Mouse (Mus musculus): ENCODE data around the gene Unkl.

Gene Unkl
- long read RNA-seq, experiment 1, partial matches to known transcripts = 2 of 6 reads
- long read RNA-seq, experiment 1, other reads (novel, unspliced or antisense) = 4 of 6 reads
- long read RNA-seq, experiment 2, partial matches to known transcripts = 1 of 3 reads
- long read RNA-seq, experiment 2, other reads (novel, unspliced or antisense) = 2 of 3 reads

DNA sequence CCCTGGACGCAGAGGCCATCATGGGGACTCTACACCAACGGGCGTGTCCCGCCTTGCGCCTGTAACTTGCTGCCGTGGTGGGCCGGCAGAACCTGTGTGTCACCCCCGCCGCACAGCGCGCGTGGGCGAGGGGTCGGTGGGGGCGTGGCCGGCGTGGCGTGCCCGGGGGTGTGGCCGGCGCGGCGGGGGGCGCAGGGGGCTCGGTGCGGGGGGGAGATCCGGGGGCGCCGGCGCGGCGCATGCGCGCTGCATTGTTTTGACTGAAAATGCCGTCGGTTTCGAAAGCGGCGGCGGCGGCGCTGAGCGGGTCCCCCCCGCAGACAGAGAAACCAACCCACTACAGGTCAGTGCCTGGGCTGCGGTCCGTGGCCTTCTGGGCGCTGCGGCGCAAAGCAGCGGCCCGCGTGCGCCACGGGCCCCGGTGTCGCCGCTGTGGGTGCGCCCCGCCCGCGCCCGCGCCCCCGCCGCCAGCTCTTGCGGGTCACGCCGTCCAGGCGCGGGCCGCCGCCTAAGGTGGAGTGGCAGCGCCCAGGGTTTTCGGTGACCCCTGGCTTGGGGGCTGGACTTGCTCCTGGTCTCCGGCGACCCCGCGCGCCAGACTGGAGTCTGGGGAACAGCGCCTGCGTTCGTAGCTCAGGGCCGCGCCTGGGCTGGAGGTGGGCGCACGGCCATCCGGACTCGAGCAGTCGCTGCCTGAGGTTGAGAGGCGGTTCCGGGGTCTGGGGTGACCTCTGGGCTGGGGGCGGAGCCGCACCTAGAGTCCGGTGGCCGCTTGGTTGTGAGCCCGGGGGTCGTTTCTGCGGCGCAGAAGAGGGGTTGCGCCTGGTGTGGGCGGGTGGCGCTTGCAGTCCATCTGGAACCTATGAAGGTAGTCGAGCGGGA lies at the start of gene Unkl:
Unkl (plus strand) TSS at position 248 of the 882 bp plus-strand sequence.
- intact Hi-C loops (cut with DNase I) = loop anchor here (10.0 kb wide), 1 partner anchor 74 kb away; the partner anchor contains the start of gene Telo2

DNA sequence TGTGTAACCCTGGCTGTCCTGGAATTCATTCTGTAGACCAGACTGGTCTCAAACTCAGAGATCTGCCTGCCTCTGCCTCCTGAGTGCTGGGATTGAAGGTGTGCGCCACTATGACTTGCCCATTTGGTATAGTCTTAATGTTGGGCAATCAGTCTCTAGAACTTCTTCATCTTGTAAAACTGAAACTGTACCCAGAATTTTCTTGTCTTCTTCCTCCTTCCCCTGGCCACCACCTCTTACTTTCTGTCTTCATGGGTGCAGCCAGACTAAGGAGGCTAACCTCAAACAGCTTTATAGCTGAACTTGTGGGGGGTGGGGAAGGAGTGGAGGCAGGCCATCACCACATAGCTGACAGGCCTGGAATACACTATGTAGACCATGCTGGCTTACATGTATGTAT lies 49.4 kb upstream of the Unkl start:
- intact Hi-C loops (cut with DNase I) = no loop called here

DNA sequence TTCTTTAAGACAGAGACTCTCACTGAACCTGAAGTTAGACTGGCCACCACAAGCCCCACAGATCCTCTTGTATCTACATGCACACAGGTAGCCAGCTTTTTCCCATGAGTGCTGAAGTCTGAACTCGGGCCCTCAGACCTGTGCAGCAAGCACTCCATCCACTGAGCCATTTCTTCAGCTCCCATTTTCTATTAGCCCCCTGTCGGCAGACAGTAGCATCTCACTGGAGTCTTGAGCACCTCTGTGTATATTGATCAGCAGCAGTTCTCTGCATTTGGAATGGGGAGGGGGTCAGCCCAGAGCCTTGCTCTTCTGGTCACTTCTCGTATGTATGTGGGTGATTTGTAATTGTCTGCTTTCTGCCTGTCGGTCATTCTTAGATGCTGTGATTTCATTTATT lies 48.2 kb upstream of the Unkl start:
- intact Hi-C loops (cut with DNase I) = no loop called here

DNA sequence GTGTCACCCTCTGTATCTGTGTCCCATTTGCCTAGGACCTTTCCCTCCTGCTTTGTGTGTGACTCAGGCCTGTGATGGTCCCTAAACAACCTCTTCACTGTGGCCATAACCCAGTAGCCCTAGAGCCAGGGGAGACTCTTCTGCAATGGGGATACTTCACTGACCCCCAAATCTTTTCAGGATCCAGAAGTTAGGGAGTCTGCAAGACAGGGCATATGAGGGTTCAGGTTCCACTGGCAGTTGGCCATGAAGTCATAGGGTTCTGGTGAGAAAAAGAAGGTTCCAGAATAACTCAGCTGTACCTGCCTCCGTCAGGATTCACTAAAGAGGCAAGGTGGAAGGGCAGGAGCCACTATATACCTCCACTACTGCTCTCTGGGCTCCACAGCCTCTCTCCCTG lies 26.0 kb upstream of the Unkl start, which contains the start of gene Ccdc154:
Ccdc154 (plus strand) TSS at position 301 of the 400 bp plus-strand sequence.
- intact Hi-C loops (cut with DNase I) = no loop called here

DNA sequence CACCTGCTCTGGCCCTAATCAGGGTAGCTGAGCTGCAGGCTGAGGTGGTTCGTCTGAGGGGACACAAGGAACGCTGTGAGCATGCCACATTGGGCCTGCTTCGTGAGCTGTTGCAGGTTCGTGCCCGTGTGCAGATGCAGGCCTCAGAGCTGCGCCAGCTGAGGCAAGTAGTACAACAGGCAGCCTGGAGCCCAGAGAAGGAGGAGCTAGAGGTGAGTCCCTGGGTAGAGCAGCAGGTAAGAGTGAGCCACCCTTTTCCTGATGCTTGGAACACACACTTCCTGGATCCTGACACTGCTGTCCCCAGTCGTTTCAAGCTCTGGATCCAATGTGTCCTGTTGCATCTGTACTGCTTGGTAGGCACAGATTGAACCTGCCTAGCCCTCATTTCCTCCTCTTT lies 24.8 kb upstream of the Unkl start:
- intact Hi-C loops (cut with DNase I) = no loop called here

DNA sequence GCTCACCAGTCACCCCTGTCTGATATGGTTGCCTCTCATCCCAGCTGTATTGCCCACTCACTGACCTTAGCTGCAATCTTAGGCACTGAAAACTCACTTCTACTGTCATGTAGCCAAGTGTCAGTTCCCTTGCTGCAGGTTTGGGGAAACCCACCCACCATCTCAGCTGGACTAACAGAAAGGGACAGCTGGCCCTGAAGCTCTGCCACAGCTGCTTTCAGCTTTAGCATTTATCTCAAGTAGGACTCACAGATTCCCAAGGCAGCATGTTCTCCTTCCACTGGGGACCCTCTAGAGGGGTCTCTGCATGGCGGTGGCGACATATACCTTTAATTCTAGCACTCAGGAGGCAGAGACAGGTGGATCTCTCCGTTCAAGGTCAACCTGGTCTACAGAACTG lies 23.4 kb upstream of the Unkl start:
- intact Hi-C loops (cut with DNase I) = no loop called here

DNA sequence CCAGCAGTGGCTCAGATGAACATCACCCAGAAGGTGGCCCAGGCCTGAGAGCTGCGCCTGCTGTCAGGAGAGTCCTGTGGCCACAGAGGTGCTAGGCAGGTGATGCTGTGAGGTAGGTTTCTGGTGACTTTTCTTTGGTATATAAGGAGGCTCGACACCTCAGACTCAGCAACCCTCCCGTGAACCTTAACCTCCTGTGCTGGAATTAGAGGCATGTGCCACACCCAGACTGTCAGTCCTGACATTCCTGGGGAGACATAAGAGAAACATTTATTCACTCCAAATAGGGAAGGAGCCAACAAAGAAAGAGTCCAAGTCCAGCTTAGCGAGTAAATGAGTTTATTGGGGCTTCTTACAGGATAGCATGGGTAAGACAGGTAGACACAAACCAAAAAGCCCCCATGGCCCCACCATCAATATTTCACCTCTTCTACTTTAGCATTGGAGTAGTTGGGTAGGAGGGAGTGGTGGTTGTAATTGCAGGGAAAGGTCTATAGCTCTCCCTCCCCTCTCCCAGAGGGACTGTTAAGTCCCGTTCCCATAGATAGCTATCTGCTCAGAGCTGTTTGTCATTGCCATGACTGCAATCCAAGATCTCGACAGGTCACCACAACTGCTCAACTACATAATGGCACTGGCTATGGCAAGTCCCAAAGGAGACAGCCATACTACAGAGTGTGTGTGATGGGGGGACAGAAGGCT lies 22.1 kb upstream of the Unkl start:
- intact Hi-C loops (cut with DNase I) = no loop called here

DNA sequence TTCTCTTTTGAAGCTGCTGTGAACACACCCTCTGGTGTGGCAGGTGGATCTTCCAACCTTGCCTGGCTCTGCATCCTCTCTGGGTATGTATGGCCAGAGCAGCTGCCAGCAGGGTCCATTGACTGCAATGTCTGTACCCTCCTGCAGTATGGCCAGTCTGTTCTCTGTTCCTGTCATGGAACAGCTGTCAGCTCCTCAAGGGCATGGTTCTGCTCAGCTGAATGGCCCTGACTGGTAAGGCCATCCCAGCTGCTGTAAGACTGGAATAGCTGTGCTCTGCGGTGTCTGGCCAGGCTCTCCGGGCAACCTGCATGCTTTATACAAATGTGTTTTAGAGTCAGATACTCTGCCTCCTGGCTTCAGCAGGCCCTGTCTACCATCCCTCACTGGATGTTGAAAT lies 18.5 kb upstream of the Unkl start:
- intact Hi-C loops (cut with DNase I) = no loop called here

DNA sequence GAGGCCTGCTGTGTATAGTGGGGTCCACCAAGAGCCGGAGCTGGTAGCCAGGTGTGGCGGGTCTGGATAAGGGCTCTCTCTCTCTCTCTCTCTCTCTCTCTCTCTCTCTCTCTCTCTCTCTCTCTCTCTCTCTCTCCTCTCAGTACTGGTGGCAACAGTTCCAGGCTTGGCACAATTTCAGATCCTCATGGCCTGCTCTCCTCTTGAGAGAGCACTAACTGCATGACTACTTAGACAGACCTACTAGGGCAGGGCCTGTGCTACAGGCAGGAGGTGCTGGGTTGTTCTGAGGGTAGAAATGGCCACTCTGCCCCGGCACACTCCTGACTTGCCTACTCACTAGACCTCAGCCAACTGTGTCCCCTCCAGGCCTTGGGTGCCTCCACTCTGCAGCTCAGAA lies 15.6 kb upstream of the Unkl start:
- intact Hi-C loops (cut with DNase I) = no loop called here

DNA sequence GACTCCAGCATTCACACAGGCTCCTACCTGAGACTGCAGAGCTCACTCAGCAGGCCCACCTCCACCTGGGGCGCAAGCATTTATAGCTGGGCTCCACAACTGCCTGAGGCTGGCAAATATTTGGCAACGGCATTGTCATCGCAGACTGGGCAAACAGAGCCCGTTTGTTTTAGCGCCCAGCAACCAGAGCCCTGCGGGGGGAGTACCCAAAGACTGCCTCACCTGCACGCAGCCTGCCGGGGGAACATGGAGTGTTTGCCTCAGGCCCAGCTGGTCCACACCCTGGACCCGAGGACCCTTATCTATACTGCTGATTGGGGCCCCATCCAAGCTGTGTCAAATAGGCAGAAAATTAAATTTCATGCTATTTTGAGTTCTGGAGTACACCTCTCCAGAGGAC lies 12.8 kb upstream of the Unkl start, which contains the start of gene Gm38655:
Gm38655 (minus strand) TSS at position 61 of the 400 bp plus-strand sequence.
- intact Hi-C loops (cut with DNase I) = loop anchor here (5.0 kb wide), 1 partner anchor 43 kb away; the partner anchor contains the start of gene Clcn7

DNA sequence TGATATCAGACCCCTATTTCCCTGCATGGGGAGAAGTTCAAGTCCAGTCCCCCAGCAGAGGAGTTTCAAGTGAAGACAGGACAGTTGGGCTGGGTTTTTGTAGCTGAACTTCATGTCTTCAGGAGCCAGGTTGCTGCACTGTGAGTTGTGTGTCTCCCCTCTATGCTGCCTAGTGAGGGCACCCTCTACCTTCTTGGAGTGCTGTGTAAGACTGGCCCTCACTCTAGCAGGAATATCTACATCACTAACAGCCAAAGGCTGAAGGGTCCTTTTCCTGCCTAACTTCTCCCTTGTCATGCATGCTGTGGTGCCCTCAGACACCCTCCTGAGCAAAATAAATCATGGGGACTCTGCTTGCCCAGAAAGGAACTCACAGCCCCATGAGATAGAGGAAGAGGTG lies 5.0 kb upstream of the Unkl start:
- intact Hi-C loops (cut with DNase I) = loop anchor here (10.0 kb wide), 1 partner anchor 68 kb away; the partner anchor contains the start of gene Telo2

DNA sequence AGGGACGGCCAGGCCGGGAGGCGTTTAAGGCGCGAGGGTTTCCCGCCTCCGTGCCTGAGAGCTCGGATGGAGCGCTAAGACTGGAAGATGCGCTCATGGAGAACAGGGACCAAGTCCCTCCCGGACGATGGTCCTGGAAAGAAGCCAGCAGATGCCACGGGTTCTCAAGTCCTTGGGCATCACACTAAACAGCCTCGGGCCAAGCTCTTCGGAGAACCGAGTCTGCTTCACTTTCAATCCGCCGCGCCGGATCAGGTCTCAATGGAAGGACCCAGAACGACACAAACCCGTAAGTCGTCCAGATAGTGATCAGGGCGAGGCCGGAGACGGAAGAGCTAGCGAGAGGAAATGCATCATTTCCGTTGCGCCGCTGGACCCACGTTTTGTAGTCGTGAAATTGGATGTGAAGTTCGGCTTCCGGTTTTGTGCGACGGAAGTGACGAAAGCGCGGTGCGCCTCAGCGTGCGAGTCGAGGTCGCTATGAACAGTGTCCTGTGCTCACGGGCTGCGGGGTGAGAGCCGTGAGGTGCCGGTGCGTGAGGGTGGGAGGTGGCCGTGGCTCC lies 4.0 kb upstream of the Unkl start, which contains the start of gene BC003965:
BC003965 (plus strand) TSS at position 426 of the 563 bp plus-strand sequence.
- intact Hi-C loops (cut with DNase I) = loop anchor here (10.0 kb wide), 1 partner anchor 69 kb away; the partner anchor contains the start of gene Telo2

DNA sequence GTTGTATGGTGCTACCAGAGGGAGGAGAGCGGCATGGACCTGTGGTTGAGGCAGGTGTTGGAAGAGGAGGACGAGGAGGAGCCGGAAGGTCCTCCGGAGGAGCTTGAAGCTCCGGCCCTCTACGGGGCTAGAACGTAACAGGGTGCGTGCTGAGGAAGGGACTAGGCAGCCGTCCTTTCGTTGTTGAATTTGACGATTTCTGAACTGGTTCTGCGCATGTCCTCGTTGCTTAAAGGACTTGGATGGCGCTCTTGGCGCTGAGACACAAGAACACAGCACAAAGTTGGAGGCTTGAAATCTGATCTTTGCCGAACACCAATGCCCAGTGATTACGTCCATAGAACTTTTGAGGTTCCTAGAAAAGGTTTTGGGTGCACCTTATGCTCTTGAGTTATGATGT lies 3.2 kb upstream of the Unkl start:
- intact Hi-C loops (cut with DNase I) = loop anchor here (10.0 kb wide), 1 partner anchor 70 kb away; the partner anchor contains the start of gene Telo2

DNA sequence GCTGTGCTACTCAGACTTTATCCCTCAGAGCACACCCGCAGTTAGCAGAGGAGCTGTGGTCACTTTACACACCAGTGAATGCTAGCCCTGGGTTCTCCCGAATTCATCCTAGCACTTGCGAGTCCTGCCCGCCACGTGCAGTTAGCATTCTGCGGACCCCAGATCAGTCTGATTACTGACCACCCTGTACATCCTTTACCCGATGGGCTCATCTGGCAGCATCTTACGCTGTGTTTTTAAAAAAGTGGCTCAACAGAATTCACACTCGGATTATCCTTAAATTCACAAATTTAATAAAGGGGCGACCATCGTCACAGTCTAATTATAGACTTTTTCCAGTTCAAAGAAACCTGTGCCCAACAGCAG lies 430 bp upstream of the Unkl start:
- intact Hi-C loops (cut with DNase I) = loop anchor here (10.0 kb wide), 1 partner anchor 73 kb away; the partner anchor contains the start of gene Telo2

DNA sequence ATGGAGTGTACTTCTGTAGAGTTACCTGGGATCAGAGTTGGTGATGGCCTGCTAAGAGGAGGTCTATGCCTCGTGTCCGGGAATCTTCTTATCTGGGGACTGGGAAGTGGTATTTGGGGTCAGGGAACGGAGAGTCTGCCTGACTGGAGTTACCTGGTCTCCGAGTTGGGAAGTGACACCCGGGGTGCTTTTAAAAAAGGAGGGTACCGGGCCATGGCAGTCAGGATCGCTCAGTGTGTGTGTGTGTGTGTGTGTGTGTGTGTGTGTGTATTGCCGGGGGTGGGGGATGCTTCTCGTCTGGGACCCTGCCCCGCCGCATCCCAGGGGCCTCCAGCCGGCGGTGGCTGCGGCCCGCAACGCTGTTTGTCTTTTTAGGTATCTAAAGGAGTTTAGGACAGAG lies 894 bp downstream of the Unkl start:
- intact Hi-C loops (cut with DNase I) = loop anchor here (10.0 kb wide), 1 partner anchor 74 kb away; the partner anchor contains the start of gene Telo2

DNA sequence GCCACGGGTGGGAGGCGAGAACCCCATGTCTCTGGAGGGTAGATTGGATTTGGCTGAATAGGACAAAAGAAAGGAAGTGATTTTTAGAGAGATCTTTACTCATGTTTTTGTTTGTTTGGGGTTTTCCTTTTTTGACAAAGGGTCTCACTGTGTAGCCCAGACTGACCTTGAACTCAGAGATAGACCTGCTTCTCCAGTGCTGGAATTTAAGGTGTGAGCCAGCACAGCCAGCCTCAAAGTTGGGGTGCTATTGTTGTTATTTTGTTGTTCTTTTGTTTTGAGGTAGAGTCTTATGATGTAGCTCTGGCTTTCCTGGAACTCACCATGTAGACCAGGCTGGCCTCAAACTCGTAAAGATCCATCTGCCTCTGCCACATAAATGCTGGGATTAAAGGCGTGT lies 14.2 kb downstream of the Unkl start:
- intact Hi-C loops (cut with DNase I) = no loop called here

DNA sequence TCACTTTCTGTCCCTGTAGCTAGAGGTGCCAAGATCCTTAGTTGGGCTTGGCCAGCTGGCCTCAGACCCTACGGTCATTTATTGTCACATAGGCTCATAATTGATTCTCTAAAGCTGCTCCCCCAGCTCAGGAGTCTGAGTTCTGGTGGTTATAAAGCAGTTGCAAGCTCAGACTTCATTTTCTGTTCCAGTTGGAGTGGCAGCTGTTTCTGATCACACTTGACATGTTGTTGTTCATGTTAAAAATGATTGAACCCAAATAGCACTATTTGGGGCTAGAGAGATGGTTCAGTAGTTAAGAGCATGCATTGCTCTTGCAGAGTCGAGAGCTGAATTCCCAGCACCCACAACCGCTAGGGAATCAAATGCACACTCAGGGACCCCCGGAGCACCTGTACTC lies 21.8 kb downstream of the Unkl start:
- intact Hi-C loops (cut with DNase I) = no loop called here

DNA sequence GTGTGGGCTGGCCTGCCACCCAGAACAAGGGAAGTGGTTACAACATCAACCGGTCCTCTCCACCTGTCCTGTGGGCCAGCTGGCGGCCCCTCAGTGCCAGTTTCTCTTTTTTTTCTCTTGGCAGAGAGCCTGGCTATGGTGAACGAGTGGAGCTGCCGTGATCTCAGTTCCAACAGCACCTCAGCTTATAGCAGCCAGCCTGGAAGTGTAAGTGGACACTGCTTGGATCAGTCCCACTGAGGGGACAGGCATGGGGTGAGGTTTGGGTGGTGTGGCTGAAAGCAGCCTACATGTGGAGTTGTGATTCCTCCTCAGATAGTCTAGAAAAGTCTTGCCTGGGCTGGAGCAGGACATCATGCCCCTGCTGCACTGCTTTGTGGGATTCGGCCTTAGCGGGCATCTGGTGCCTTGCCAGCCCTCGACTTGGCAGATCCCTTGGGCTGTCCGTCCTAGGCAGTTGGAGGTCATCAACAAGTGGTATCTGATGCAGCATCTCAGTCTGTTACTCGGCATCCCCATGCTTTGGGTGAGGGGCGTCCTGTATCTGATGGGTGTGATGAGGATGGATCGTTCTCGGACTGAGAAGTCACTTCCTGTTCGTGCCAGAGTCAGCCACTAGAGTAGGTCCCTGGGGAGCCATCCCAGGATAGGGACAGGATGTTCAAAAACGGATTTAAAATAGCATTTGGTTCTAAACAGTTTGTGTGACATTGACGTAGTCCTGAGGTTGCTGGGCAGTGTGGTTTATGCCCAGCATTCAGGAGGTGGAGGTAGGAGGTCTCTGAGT lies 22.7 kb downstream of the Unkl start:
- intact Hi-C loops (cut with DNase I) = no loop called here

DNA sequence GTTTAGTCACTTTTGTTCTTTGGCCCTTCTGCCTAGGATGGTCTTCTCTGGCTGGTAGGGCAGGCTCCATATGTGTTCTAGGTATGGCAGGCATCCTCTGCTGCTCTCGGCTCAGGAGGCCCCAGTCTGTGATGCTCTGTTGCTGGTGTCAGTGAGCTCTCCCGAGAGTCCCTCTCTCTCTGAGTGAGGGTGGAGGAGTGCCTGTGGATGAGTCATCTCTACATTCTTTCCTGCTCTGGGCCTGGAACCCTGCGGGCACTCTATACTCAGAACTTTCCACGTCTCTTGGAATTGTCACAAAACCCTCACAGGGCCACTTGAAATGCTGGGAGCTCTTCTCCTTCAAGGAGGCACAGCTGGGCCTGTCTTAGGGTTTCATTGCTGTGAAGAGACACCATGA lies 23.5 kb downstream of the Unkl start:
- intact Hi-C loops (cut with DNase I) = no loop called here

DNA sequence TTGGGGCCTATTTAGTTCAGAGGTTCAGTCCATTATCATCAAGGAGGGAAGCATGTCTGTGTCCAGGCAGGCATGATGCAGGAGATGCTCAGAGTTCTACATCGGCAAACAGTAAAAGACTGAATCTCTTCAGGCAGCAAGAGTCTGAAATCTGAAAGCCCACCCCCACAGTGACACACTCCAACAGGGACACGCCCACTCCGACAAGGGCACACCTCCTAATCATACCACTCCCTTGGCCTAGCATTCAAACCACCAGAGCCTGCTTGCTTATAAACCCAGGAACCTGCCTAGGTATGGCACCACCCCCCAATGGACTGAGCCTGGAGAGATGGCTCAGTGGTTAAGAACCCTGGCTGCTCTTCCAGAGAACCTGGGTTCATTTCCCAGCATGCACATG lies 27.2 kb downstream of the Unkl start:
- intact Hi-C loops (cut with DNase I) = no loop called here
